Mouse (Mus musculus): ENCODE data around the gene Pnck. TPM values are rescaled to one million over a fixed set of nuclear protein-coding genes. Genes with fewer than 3 reads are reported as not detected.

Gene Pnck
- polyA plus RNA-seq (2012; rRNA removed; ENCODE audit: low replicate concordance) = 4.0 and 51.5 TPM in 2 replicates

GRCm38 (mm10) chrX:73659575-73660283 is at the start of gene Pnck:
TSS of gene Pnck (minus strand) at chrX:73660117.

DNA sequence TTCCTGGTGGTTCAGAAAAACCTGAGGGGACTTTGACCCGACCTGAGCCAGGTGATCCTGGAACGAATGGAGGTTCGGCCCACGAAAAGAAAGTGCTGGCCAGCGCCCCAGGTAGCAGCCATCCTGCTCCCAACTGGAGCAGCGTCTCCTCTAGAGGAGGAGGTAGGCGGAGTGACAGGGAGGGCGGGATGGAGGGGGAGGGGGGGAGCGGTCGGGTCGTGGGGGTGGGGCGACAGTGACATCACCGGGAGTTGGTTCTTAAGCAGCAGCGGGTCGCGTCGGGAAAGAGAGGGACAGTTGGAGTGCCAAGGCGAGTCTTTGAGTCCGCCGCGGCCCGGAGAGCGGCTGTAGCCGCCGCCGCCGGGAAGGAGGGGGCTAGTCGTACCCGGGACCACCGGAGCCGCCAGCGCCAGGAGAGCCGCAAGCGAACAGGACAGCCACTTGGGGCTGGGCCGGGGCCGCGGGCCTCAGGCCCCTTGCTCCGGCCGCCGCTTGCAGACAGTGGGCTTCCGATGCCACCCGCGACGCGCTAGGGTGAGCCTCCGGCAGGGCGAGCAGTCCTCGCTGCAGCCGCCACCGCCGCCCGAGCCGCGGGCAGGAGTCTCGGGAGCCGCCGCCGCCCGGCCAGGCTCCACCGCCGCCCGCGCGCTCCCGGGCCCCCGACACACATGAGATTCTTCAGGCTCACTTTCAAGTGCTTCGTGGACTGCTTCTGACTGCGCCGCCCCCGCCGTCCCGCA is 13.1 kb upstream of the Pnck start, which contains the start of gene Slc6a8:
Slc6a8 (plus strand) TSS at position 272 of the 740 bp plus-strand sequence.

DNA sequence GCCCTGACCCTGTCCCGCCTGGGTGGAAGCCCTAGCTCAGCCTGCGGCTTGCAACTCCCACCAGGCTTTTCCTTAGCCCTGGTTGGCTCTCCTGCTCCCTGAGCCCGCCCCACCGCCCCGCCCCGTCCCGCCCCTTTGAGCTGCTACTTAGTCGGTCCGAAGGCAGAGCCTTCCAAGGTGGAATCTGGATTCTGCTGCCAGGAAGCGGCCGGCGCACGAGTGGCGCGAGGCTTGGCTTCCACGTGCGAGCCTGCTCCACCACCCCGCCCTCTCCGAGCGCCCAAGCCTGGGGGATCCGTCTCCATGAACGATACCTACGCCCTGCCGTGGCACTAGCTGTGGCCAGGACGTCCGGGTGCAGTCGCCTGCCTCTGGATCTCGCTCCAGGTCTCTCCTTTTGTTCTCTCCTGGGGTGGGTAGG is 20.7 kb downstream of the Pnck start, which contains the start of gene Dusp9:
Dusp9 (plus strand) TSS at position 165 of the 421 bp plus-strand sequence.

Other genes with a start within 250 kb of the Pnck start
- 0.03 and 0.05 TPM in 2 replicates for gene Zfp92, start 249.0 kb downstream of the Pnck start, polyA plus RNA-seq (2012; rRNA removed; ENCODE audit: low replicate concordance)
- 0.36 TPM in 1 of 2 replicates, not detected in the other for gene Trex2, start 224.8 kb downstream of the Pnck start, polyA plus RNA-seq (2012; rRNA removed; ENCODE audit: low replicate concordance)
- 23.5 and 24.7 TPM in 2 replicates for gene Haus7, start 201.1 kb downstream of the Pnck start, polyA plus RNA-seq (2012; rRNA removed; ENCODE audit: low replicate concordance)
- gene Bgn, start 176.5 kb downstream of the Pnck start, polyA plus RNA-seq (2012; rRNA removed; ENCODE audit: low replicate concordance) = 345 and 430 TPM in 2 replicates
- 0.04 and 0.08 TPM in 2 replicates for gene Atp2b3, start 157.0 kb downstream of the Pnck start, polyA plus RNA-seq (2012; rRNA removed; ENCODE audit: low replicate concordance)
- 0.86 and 1.6 TPM in 2 replicates for gene Dusp9, start 20.7 kb downstream of the Pnck start, polyA plus RNA-seq (2012; rRNA removed; ENCODE audit: low replicate concordance)
- gene Slc6a8, start 13.0 kb upstream of the Pnck start, polyA plus RNA-seq (2012; rRNA removed; ENCODE audit: low replicate concordance) = 25.6 and 69.6 TPM in 2 replicates
- gene Bcap31, start 56.1 kb upstream of the Pnck start, polyA plus RNA-seq (2012; rRNA removed; ENCODE audit: low replicate concordance) = 117 and 255 TPM in 2 replicates
- 37.1 and 41.0 TPM in 2 replicates for gene Abcd1, start 56.5 kb upstream of the Pnck start, polyA plus RNA-seq (2012; rRNA removed; ENCODE audit: low replicate concordance)
- 0.93 and 1.0 TPM in 2 replicates for gene Plxnb3, start 97.0 kb upstream of the Pnck start, polyA plus RNA-seq (2012; rRNA removed; ENCODE audit: low replicate concordance)
- gene Srpk3, start 114.3 kb upstream of the Pnck start, polyA plus RNA-seq (2012; rRNA removed; ENCODE audit: low replicate concordance) = 1.4 and 13.5 TPM in 2 replicates
- gene Idh3g, start 126.8 kb upstream of the Pnck start, polyA plus RNA-seq (2012; rRNA removed; ENCODE audit: low replicate concordance) = 469 and 721 TPM in 2 replicates
- 199 and 230 TPM in 2 replicates for gene Ssr4, start 126.9 kb upstream of the Pnck start, polyA plus RNA-seq (2012; rRNA removed; ENCODE audit: low replicate concordance)
- 1.0 and 10.7 TPM in 2 replicates for gene Pdzd4, start 164.9 kb upstream of the Pnck start, polyA plus RNA-seq (2012; rRNA removed; ENCODE audit: low replicate concordance)
- 0.05 TPM in 1 of 2 replicates, not detected in the other for gene Avpr2, start 232.0 kb upstream of the Pnck start, polyA plus RNA-seq (2012; rRNA removed; ENCODE audit: low replicate concordance)
- 1.7 and 5.3 TPM in 2 replicates for gene L1cam, start 236.0 kb upstream of the Pnck start, polyA plus RNA-seq (2012; rRNA removed; ENCODE audit: low replicate concordance)

Measured in subcutaneous adipose tissue, adult 2 months (tissue).